Mouse (Mus musculus) megakaryocyte, embryonic 14.5 days (primary cell): Measurements from ENCODE around the gene Gstm1.

ENCODE experiments used
- FLI1 ChIP-seq: IDR thresholded peaks from 2 replicates; pipeline ENCODE4 v1.6.1; 2012; ENCODE audit warnings: low read length, inconsistent platforms, mixed read lengths
- GATA1 ChIP-seq: IDR thresholded peaks from 3 replicates; pipeline ENCODE4 v1.6.1; 2012; ENCODE audit warnings: mixed read lengths, low read length, inconsistent platforms, borderline replicate concordance

GRCm38 (mm10) chr3:107996576-107996975 lies 21.2 kb downstream of the Gstm1 start:
- no peak for TF ChIP-seq FLI1
- no peak for TF ChIP-seq GATA1
